Mouse (Mus musculus) G1E (cell line): ENCODE measurements around the gene Nme7.

Experiments
- CTCF ChIP-seq: IDR thresholded peaks from 2 replicates; pipeline ENCODE4 v1.5.1; 2012; ENCODE audit warnings: low read depth, low read length, inconsistent platforms, mixed read lengths
- GATA1 ChIP-seq: IDR thresholded peaks from 2 replicates; pipeline ENCODE4 v1.6.1; 2012; ENCODE audit warnings: borderline replicate concordance, low read length, inconsistent platforms, mixed read lengths
- POLR2AphosphoS5 ChIP-seq: IDR thresholded peaks from 2 replicates; pipeline ENCODE4 v1.6.1; 2012; ENCODE audit warnings: low read depth, low read length, inconsistent platforms; ENCODE audit not compliant: insufficient replicate concordance

DNA sequence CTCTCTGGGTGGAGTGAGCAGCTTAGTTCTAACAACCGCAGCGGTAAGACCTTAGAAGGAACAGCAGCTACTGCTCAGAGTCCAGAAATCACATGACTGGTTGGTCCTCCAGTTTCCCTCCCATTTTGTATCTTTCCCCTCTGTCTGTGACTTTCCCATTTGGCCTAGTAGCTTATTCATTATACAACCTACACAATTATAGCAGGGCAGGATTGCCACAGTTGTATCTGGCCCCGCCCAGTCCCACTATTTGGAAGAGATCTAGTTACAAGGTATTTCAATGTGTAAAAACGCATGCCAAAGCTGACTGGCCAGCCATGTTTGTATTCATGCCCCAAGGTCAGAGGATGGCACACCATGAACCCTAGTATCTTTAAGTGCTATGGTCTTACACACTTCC, 146.7 kb downstream of the Nme7 start:
- TF ChIP-seq POLR2AphosphoS5 (no peak), CTCF (no peak), GATA1 (no peak)
